Mouse (Mus musculus) liver, embryonic 14.5 days (tissue): ENCODE results near the gene Zp1. TPM values are rescaled to one million over a fixed set of nuclear protein-coding genes. Genes with fewer than 3 reads are reported as not detected.
A peak's percentile ranks its signal among the peaks of the same experiment; 100 is the strongest.

ENCODE experiments used
- ATAC-seq: fragments of 200-750 bp; cut with Nextera tagmentation; 2 replicates; pipeline ENCODE4 v1.8.0; 2017; ENCODE audit warnings: moderate number of reproducible peaks, mild to moderate bottlenecking, moderate library complexity; ENCODE audit not compliant: insufficient read depth
- DNase-seq, 3 experiments: peaks; one replicate each; pipeline ENCODE4 v3.0.0-alpha.2; 2012 to 2013; ENCODE audit warnings: low read depth in 3 of 3, low spot score in 3 of 3
- H3K27ac ChIP-seq: fragments of 300-500 bp; sonication (generic); 2 replicates; pipeline ENCODE4 v1.5.1; 2014; ENCODE audit warnings: moderate library complexity, mild to moderate bottlenecking, control low read depth, inconsistent platforms
- H3K27me3 ChIP-seq: fragments of 300-500 bp; sonication (generic); 2 replicates; pipeline ENCODE4 v1.6.1; 2014; ENCODE audit warnings: mild to moderate bottlenecking, low read length, moderate library complexity; ENCODE audit not compliant: control insufficient read depth, insufficient read depth
- H3K36me3 ChIP-seq: fragments of 300-500 bp; sonication (generic); replicated peaks from 2 replicates; pipeline ENCODE4 v1.6.1; 2014; ENCODE audit warnings: low read depth; ENCODE audit not compliant: control insufficient read depth, insufficient read depth
- H3K4me1 ChIP-seq, 2 experiments: fragments of 200-500 bp in 1 of 2; fragments of 300-500 bp in 1 of 2; sonication (generic) in 1 of 2; replicated peaks; 2 replicates each; pipeline ENCODE4 v1.6.1; 2012 to 2014; ENCODE audit warnings: antibody characterized with exemption in 1 of 2, inconsistent platforms in 1 of 2, low read length in 1 of 2; ENCODE audit not compliant: control insufficient read depth in 2 of 2, insufficient read depth in 2 of 2
- H3K4me2 ChIP-seq: fragments of 300-500 bp; sonication (generic); 2 replicates; pipeline ENCODE4 v1.6.1; 2014; ENCODE audit warnings: low read depth, mild to moderate bottlenecking, control low read depth, moderate library complexity
- H3K4me3 ChIP-seq, 2 experiments: fragments of 200-500 bp in 1 of 2; fragments of 300-500 bp in 1 of 2; sonication (generic) in 1 of 2; 2 replicates each; pipeline ENCODE4 v1.5.1; 2012 to 2014; ENCODE audit warnings: low read depth in 2 of 2, low read length in 2 of 2, mild to moderate bottlenecking in 2 of 2, control low read depth in 1 of 2, inconsistent platforms in 1 of 2, moderate library complexity in 1 of 2; ENCODE audit not compliant: insufficient read depth in 1 of 2
- H3K9ac ChIP-seq: fragments of 300-500 bp; sonication (generic); replicated peaks from 2 replicates; pipeline ENCODE4 v1.6.1; 2014; ENCODE audit warnings: mild to moderate bottlenecking, control low read depth, moderate library complexity
- H3K9me3 ChIP-seq: fragments of 300-500 bp; sonication (generic); 2 replicates; pipeline ENCODE4 v1.6.1; 2016; ENCODE audit warnings: low read length, mixed read lengths; ENCODE audit not compliant: control insufficient read depth
- CTCF ChIP-seq: IDR thresholded peaks from 2 replicates; pipeline ENCODE4 v1.5.1; 2016; ENCODE audit warnings: antibody characterized with exemption, low read depth, control low read depth
- EP300 ChIP-seq: IDR thresholded peaks from 2 replicates; pipeline ENCODE4 v1.6.1; 2016; ENCODE audit warnings: antibody characterized with exemption, low read depth
- WGBS: fragments of 180-500 bp; shearing (Covaris S2); extraction: QIAGEN DNeasy Blood & Tissue Kit; methylation state at CpG from one replicate; pipeline ENCODE4 v1.1.7; 2014; ENCODE audit not compliant: insufficient replicate concordance; 5-methylcytosine and 5-hydroxymethylcytosine counted together
- polyA plus RNA-seq, 2 experiments: library from polyadenylated mRNA; depleted of rRNA in 1 of 2; stranded (reverse) in 1 of 2; unstranded in 1 of 2; fragments of >200 nt; fragmentation: Nextera tagmentation in 1 of 2; extraction: Ambion mirVana in 1 of 2; gene quantifications; 2 replicates each; pipeline versions ENCODE4 v1.2.1 to v1.2.3; 2012 to 2014

Gene Zp1
- polyA plus RNA-seq, 2 experiments, result not detected

- 6% methylated on average over 14 of the region's 14 CpGs for WGBS
- Histone ChIP-seq H3K27me3 (no peaks in the 10 kb centered on the region), H3K4me2 (peak overlapping the region; percentile 94), H3K4me1 (peaks cover 5 to 6% of the 10 kb centered on the region in 2 experiments), H3K9ac (peak overlapping the region; percentile 73), H3K4me3 (peak overlapping the region; percentile 63 to 69), H3K27ac (no peak overlapping the region), H3K36me3 (no peaks in the 10 kb centered on the region), H3K9me3 (no peaks in the 10 kb centered on the region)
- ATAC-seq, result no peak; the same call in 1 of the 2 replicates
- DNase-seq, result no peak
- TF ChIP-seq EP300, result no peak
- no peak for TF ChIP-seq CTCF
These were observed 39.4 kb downstream of the Zp1 start for GRCm38 (mm10) chr19:10880975-10881425.

- no peak for DNase-seq
- Histone ChIP-seq H3K4me3 (no peak overlapping the region), H3K36me3 (no peaks in the 10 kb centered on the region), H3K4me2 (peak overlapping the region; percentile 94), H3K9me3 (no peaks in the 10 kb centered on the region), H3K4me1 (peaks cover 5 to 6% of the 10 kb centered on the region in 2 experiments), H3K27me3 (no peaks in the 10 kb centered on the region), H3K9ac (no peak overlapping the region; the same call in 1 of the 2 replicates), H3K27ac (no peak overlapping the region)
- ATAC-seq, result no peak
- WGBS, result 25% methylated on average over 7 of the region's 7 CpGs
- TF ChIP-seq EP300 (no peak), CTCF (peak; percentile 25)
These were observed 40.1 kb downstream of the Zp1 start for GRCm38 (mm10) chr19:10880085-10880974.

DNA sequence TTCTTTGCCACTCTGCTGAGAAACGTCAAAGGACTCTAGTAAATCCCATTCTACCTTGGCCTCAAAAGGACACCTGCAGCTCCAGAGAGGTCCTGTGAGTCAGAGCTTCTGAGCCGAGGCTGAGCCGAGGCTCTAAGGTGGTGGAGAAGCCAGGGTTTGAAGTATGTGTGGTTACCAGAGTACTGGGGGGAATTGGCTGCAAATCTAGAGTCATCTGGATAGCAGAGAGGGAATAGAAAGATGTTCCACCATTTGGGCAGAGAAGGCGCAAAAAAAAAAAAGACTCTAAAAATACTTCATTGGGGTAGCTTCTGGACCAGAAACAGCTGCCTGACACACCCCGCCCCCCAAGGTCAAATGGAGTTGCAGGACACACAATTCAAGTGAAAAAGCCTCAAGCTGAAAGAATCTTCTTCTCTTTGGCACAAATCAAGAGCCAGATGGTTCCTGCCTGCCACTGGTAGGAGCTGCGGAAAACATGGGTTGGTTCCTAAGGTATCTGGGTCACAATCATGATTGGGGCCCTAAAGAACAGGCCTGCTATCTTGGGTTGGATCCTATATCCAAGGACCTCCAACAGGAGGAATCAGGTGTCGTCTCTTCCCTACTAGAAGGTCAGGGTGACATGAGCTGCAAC is 42.1 kb downstream of the Zp1 start:
- Histone ChIP-seq H3K4me3 (no peak overlapping the region), H3K9ac (no peak overlapping the region), H3K4me2 (no peak overlapping the region), H3K9me3 (no peaks in the 10 kb centered on the region), H3K36me3 (no peaks in the 10 kb centered on the region), H3K4me1 (peaks cover 5 to 6% of the 10 kb centered on the region in 2 experiments), H3K27ac (no peak overlapping the region), H3K27me3 (no peaks in the 10 kb centered on the region)
- no peak for TF ChIP-seq EP300
- no peak for TF ChIP-seq CTCF
- ATAC-seq (no peak), DNase-seq (no peak)
- WGBS, result 71% methylated on average over 7 of the region's 7 CpGs

- Histone ChIP-seq H3K36me3 (no peaks in the 10 kb centered on the region; the same call in 1 of the 2 replicates), H3K27ac (no peak overlapping the region), H3K9me3 (no peaks in the 10 kb centered on the region), H3K4me2 (no peak overlapping the region), H3K4me1 (no peaks in the 10 kb centered on the region), H3K27me3 (peaks cover 14% of the 10 kb centered on the region), H3K4me3 (no peak overlapping the region), H3K9ac (no peak overlapping the region)
- no peak for DNase-seq
- TF ChIP-seq EP300 (no peak), CTCF (no peak)
- 61% methylated on average over 14 of the region's 14 CpGs for WGBS
- ATAC-seq, result no peak
These were observed 49.0 kb downstream of the Zp1 start for GRCm38 (mm10) chr19:10871328-10871961.
